ENCODE assay signal across 1 mouse cellular context in the genomic region with DNA sequence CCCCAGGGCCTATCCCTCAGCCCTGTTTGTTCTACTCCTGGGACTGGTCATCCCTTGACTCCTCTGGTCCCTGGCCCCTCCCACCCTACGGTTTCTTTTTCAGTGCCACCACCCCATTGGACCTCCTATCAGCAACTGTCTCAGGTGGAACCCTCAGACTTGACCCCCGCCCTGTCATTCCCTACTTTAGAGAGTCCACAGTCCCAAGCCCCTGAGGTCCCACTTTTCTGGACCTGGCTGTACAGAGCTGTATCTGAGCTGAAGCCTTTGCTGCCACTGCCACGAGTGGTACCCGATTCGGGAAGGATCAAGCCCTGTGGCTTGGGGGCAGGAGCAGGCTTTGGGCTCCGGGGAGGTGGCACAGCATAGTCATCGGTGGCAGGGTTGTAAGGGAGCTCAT.
TF ChIP-seq lines count a peak whose summit lies in the region.

No protein-coding gene starts in this region.

TF ChIP-seq in myocyte, 11 proteins besides CTCF, POLR2A, EP300 and RAD21 (continued from another document):
- TF ChIP-seq POLR2AphosphoS2 (IDR thresholded peaks at IDR 0.05; ENCODE audit: insufficient read length, low read depth) (no peak), TCF3 (IDR thresholded peaks at IDR 0.05; ENCODE audit: insufficient read length, low read depth) (no peak), MYOD1 (IDR thresholded peaks at IDR 0.05; ENCODE audit: control insufficient read depth in 1 of 3, insufficient read length in 2 of 3, low read depth in 2 of 3) (no peak)
